Mouse (Mus musculus): ENCODE measurements around the gene Zfyve21.

- no peak for TF ChIP-seq CTCF (IDR thresholded peaks at IDR 0.05; ENCODE audit: low read depth)
- TF ChIP-seq EP300 (IDR thresholded peaks at IDR 0.05; ENCODE audit: low read depth), result no peak
These were observed 19.5 kb downstream of the Zfyve21 start for GRCm38 (mm10) chr12:111833457-111833856.

All from liver, postnatal 0 days (tissue).